Mouse (Mus musculus) hindbrain, embryonic 13.5 days (tissue): ENCODE measurements around the gene Syp. TPM values are rescaled to one million over a fixed set of nuclear protein-coding genes. Genes with fewer than 3 reads are reported as not detected.
A peak's percentile ranks its signal among the peaks of the same experiment; 100 is the strongest.

Experiments used
- ATAC-seq: fragments of 200-750 bp; cut with Nextera tagmentation; 2 replicates; pipeline ENCODE4 v1.8.0; 2017; ENCODE audit warnings: moderate TSS enrichment; ENCODE audit not compliant: low FRiP score
- H3K27ac ChIP-seq: fragments of 300-500 bp; sonication (generic); 2 replicates; pipeline ENCODE4 v1.5.1; 2015; ENCODE audit warnings: inconsistent platforms, mild to moderate bottlenecking, moderate library complexity
- H3K27me3 ChIP-seq: fragments of 300-500 bp; sonication (generic); 2 replicates; pipeline ENCODE4 v1.6.1; 2015; ENCODE audit warnings: mild to moderate bottlenecking, inconsistent platforms
- H3K36me3 ChIP-seq: fragments of 300-500 bp; sonication (generic); 2 replicates; pipeline ENCODE4 v1.6.1; 2015; ENCODE audit warnings: mild to moderate bottlenecking, inconsistent platforms
- H3K4me1 ChIP-seq: fragments of 300-500 bp; sonication (generic); replicated peaks from 2 replicates; pipeline ENCODE4 v1.6.1; 2015; ENCODE audit warnings: inconsistent platforms
- H3K4me2 ChIP-seq: fragments of 300-500 bp; sonication (generic); 2 replicates; pipeline ENCODE4 v1.6.1; 2015; ENCODE audit warnings: inconsistent platforms, mild to moderate bottlenecking, moderate library complexity
- H3K4me3 ChIP-seq: fragments of 300-500 bp; sonication (generic); 2 replicates; pipeline ENCODE4 v1.5.1; 2015; ENCODE audit warnings: mild to moderate bottlenecking, inconsistent platforms
- H3K9ac ChIP-seq: fragments of 300-500 bp; sonication (generic); 2 replicates; pipeline ENCODE4 v1.6.1; 2015; ENCODE audit warnings: mild to moderate bottlenecking, inconsistent platforms
- H3K9me3 ChIP-seq: fragments of 300-500 bp; sonication (generic); 2 replicates; pipeline ENCODE4 v1.6.1; 2016; ENCODE audit warnings: inconsistent platforms
- WGBS: fragments of 180-500 bp; shearing (Covaris S2); methylation state at CpG from one replicate; pipeline ENCODE4 v1.1.7; 2015; 5-methylcytosine and 5-hydroxymethylcytosine counted together
- polyA plus RNA-seq: library from polyadenylated mRNA; unstranded; fragments of >200 nt; fragmentation: Nextera tagmentation; extraction: Ambion mirVana; gene quantifications from 2 replicates; pipeline ENCODE4 v1.2.1, GENCODE M21; 2015

Syp gene
- 108 and 115 TPM in 2 replicates for polyA plus RNA-seq

DNA sequence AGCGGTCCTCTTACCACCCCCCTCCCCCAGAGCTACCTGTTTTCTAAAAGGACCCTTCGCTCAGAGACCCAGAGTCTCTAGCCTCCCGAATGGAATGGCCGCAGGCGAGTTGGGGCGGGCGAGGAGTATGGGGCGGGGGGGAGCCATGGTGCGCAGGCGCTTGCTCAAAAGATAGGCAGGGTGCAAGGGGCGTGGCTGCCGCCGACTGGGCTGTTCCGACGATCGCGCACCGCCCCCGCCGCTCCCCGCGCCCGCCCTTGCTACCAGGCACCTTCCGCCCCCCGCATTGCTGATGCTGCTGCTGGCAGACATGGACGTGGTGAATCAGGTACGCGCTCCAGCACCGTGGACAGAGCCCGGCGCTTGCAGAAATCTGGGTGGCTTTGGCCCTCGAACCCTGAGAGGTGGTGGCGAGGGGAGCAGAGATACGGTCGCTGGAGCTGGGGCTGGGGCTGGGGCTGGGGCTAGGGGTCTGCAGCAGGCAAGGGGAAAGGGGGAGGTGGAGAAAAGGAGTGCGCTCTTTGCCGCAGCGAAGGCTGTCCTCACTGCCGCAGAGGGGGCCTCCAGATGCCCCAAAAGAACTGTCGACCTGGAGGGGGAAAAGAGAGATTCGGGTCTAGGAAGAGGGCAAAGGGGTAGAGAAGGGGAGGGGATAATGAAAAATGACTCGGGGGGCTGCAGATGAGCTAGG lies at the start of gene Syp:
Gene Syp (plus strand): TSS at position 71 of the 691 bp plus-strand sequence.
- peak within 1 kb of the TSS; percentile 78 for H3K9ac ChIP-seq
- 14% methylated on average over 42 of the region's 42 CpGs for WGBS
- no peaks in the 10 kb centered on the region for H3K36me3 ChIP-seq
- no peaks in the 10 kb centered on the region for H3K9me3 ChIP-seq
- peak; percentile 76 for ATAC-seq
- H3K4me1 ChIP-seq: peaks cover 5% of the 10 kb centered on the region
- peak within 1 kb of the TSS; percentile 91 for H3K27ac ChIP-seq
- H3K4me3 ChIP-seq: peak within 1 kb of the TSS; percentile 51
- no peaks in the 10 kb centered on the region for H3K27me3 ChIP-seq
- H3K4me2 ChIP-seq: peak within 1 kb of the TSS; percentile 62

DNA sequence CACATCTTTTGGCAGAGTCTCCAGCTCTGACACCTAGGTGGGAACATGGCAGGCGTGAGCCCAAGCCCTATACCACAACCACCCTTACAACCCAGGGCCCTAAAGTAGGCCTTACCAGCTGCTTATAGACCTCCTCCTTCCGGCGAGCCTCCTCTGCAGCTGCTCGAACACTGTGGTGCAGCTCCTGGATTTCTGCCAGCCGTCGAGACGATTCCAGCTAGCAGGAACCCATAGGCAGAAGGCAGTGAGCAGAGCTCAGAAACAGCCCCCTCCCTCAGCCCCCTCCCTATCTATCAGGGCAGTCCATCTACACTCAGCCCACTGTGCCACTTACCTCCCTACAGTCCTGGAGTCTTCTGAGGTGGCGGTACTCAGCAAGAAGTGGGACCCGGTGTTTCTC lies 42.9 kb upstream of the Syp start:
- Histone ChIP-seq H3K4me2 (no peak overlapping the region), H3K4me1 (no peaks in the 10 kb centered on the region), H3K9me3 (no peaks in the 10 kb centered on the region), H3K27me3 (no peaks in the 10 kb centered on the region), H3K36me3 (peaks cover 68% of the 10 kb centered on the region), H3K27ac (no peak overlapping the region), H3K9ac (no peak overlapping the region), H3K4me3 (no peak overlapping the region)
- no peak for ATAC-seq
- 87% methylated on average over 9 of the region's 9 CpGs for WGBS

DNA sequence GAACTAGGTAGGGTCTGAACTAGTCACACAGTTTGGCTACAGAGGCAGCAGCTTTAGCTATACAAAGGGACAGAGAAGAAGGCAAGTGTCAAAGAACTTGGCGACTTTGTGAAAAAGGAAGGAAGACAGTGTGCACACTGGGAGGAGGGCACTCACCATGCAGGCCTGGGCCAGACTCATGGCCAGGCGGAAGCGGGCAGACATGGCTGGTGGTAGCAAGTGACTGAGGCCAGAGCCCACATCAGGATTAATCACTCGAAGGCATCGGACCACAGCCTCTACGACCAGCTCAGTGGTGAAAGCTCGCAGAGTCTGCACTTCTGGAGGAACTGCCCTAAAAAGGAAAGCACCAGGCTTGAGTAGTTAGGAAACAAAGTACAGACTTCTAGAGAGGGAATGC lies 34.3 kb upstream of the Syp start:
- Histone ChIP-seq H3K4me2 (peak overlapping the region; percentile 53), H3K36me3 (peaks cover 5% of the 10 kb centered on the region), H3K4me3 (no peak overlapping the region), H3K9me3 (no peaks in the 10 kb centered on the region), H3K27ac (no peak overlapping the region), H3K27me3 (peaks cover 4% of the 10 kb centered on the region; the same call in 1 of the 2 replicates), H3K4me1 (peaks cover 11% of the 10 kb centered on the region), H3K9ac (no peak overlapping the region)
- ATAC-seq: no peak
- WGBS: 94% methylated on average over 7 of the region's 7 CpGs

DNA sequence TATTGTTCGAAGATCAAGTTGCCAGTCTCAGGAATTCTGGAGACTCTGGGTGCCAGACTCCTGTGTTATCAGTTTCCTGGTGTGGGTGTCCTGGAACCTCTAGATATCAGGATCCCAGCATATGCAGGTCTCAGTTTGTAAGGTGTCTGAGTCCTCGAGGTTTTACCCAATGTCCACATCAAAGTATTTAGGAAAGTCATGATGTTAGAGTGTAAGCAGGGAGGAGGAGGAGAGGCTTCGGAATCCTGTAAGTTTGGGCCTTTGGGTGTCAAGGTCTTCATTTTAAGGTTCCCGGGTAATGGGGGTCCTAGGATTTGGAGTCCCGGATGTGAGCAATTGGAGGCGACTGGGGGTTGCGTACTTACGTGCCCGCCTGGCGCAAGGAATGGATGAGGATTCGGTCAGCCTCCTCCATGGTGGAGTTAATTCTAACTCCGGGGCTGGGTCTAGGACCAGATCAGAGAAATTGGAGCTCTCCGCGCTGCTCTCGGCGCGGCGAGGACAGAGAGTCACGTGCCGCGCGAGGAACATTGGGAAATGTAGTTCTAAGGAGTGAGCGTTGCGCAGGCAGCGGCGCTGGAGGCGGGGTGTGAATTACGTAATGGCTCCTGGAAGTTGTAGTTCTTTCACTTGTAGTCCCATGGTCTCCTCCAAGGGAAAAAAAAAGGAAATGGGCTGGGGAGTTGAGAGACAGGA lies 33.2 kb upstream of the Syp start, which contains the start of gene Ccdc22:
Gene Ccdc22 (minus strand): TSS at position 639 of the 696 bp plus-strand sequence.
- peak within 1 kb of the TSS; percentile 47 for H3K4me3 ChIP-seq
- 21% methylated on average over 28 of the region's 28 CpGs for WGBS
- H3K4me2 ChIP-seq: peak within 1 kb of the TSS; percentile 53
- peak within 1 kb of the TSS; percentile 64 for H3K9ac ChIP-seq
- no peaks in the 10 kb centered on the region for H3K36me3 ChIP-seq
- H3K9me3 ChIP-seq: no peaks in the 10 kb centered on the region
- peak within 1 kb of the TSS; percentile 52; the same call in 1 of the 2 replicates for H3K27ac ChIP-seq
- H3K27me3 ChIP-seq: peaks cover 4% of the 10 kb centered on the region; the same call in 1 of the 2 replicates
- H3K4me1 ChIP-seq: peaks cover 11% of the 10 kb centered on the region
- ATAC-seq: peak; percentile 91

DNA sequence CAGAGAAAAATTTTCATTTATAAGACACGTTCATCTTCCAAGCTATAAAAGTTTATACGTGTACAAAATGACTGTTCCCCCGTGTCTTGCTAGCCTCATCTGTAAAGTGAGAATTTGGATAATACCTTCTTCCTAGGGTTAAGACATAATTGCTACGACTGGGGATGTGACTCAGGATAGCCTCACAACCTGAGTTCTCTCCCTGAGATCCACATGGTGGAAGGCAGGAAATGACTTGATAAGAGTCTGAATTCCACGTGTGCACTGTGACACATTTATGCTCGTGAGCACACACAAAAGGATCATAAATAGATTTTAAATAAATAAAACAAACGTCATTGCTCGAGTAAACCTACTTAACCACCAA lies 32.7 kb upstream of the Syp start:
- Histone ChIP-seq H3K27me3 (peaks cover 4% of the 10 kb centered on the region; the same call in 1 of the 2 replicates), H3K9ac (no peak overlapping the region), H3K9me3 (no peaks in the 10 kb centered on the region), H3K4me2 (no peak overlapping the region), H3K4me3 (no peak overlapping the region), H3K36me3 (no peaks in the 10 kb centered on the region), H3K27ac (no peak overlapping the region), H3K4me1 (peaks cover 11% of the 10 kb centered on the region)
- peak; percentile 41 for ATAC-seq
- 45% methylated on average over 8 of the region's 8 CpGs for WGBS

DNA sequence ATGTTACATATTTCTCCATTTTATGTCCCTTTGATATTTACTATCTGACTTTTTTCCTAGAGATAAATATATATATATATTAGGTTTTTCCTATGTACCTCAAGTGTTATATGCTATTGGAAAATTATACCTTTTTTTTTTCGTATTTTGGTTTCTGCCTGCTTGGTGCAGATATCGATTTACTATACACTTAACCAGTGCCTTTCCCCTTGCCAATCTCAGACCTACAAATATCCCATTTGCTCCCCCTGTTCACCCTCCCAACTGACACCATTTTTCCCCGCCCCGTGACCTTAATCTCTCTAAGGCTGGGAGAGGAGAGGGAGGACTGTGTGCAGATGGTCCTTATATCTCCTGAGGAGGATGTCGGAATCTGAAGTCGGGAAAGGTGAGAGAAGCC lies 31.5 kb upstream of the Syp start, which contains the start of gene Cacna1f:
Gene Cacna1f (plus strand): TSS at position 301 of the 400 bp plus-strand sequence.
- H3K27ac ChIP-seq: no peak within 1 kb of the TSS
- 86% methylated on average over 6 of the region's 6 CpGs for WGBS
- H3K9ac ChIP-seq: no peak within 1 kb of the TSS
- H3K4me1 ChIP-seq: peaks cover 11% of the 10 kb centered on the region
- H3K4me3 ChIP-seq: no peak within 1 kb of the TSS
- H3K36me3 ChIP-seq: no peaks in the 10 kb centered on the region
- no peak for ATAC-seq
- no peak within 1 kb of the TSS for H3K4me2 ChIP-seq
- H3K9me3 ChIP-seq: no peaks in the 10 kb centered on the region
- peaks cover 4% of the 10 kb centered on the region; the same call in 1 of the 2 replicates for H3K27me3 ChIP-seq

DNA sequence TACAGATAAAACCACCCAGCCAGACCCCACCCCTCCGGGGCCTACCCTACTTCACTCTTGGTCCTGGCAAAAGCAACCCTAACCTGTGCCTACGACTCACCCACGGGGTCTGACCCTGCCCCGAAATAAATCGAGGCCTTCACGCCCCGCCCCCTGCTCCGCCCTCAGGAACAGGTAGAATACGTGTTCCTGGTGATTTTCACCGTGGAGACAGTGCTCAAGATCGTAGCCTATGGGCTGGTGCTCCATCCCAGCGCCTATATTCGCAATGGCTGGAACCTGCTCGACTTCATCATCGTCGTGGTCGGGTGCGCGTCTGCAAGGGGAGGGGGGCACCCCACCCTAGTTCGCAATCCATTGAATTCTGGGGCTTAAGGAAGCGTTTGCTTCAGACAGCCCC lies 28.2 kb upstream of the Syp start:
- Histone ChIP-seq H3K36me3 (no peaks in the 10 kb centered on the region), H3K4me2 (peak overlapping the region; percentile 65), H3K27ac (peak overlapping the region; percentile 44; the same call in 1 of the 2 replicates), H3K4me3 (peak overlapping the region; percentile 42), H3K4me1 (no peaks in the 10 kb centered on the region), H3K27me3 (peaks cover 4% of the 10 kb centered on the region; the same call in 1 of the 2 replicates), H3K9me3 (no peaks in the 10 kb centered on the region), H3K9ac (peak overlapping the region; percentile 65)
- 21% methylated on average over 21 of the region's 21 CpGs for WGBS
- ATAC-seq: peak; percentile 15; the same call in 1 of the 2 replicates

DNA sequence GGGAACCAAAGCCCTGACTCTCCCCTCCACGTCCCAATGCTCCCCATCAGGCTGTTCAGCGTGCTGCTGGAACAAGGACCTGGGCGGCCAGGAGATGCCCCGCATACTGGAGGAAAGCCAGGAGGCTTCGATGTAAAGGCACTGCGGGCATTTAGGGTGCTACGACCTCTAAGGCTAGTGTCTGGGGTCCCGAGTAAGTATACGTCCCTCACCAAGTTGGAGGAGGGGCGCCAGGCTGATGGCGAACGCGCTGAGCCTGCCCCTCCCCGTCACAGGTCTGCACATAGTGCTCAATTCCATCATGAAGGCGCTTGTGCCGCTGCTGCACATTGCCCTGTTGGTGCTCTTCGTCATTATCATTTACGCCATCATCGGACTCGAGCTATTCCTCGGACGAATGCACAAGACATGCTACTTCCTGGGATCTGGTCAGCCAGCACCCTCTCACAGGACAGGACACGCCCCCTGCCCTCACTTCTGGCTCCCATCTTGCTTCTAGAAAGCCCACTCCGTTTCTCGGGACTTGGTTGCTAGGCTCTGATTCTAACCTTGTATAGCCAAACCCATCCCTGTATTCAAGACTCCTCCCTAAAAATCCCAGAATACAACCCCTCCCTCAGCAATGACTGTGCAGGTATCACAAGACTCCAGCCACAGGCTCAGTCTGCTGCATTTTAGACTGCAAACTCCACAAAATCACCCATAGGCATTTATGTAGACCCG lies 27.6 kb upstream of the Syp start:
- Histone ChIP-seq H3K4me2 (peak overlapping the region; percentile 65), H3K27me3 (peaks cover 4% of the 10 kb centered on the region; the same call in 1 of the 2 replicates), H3K4me3 (peak overlapping the region; percentile 42), H3K27ac (peak overlapping the region; percentile 44; the same call in 1 of the 2 replicates), H3K9ac (peak overlapping the region; percentile 65), H3K36me3 (no peaks in the 10 kb centered on the region), H3K4me1 (no peaks in the 10 kb centered on the region), H3K9me3 (no peaks in the 10 kb centered on the region)
- ATAC-seq: peak; percentile 82
- 31% methylated on average over 26 of the region's 26 CpGs for WGBS

DNA sequence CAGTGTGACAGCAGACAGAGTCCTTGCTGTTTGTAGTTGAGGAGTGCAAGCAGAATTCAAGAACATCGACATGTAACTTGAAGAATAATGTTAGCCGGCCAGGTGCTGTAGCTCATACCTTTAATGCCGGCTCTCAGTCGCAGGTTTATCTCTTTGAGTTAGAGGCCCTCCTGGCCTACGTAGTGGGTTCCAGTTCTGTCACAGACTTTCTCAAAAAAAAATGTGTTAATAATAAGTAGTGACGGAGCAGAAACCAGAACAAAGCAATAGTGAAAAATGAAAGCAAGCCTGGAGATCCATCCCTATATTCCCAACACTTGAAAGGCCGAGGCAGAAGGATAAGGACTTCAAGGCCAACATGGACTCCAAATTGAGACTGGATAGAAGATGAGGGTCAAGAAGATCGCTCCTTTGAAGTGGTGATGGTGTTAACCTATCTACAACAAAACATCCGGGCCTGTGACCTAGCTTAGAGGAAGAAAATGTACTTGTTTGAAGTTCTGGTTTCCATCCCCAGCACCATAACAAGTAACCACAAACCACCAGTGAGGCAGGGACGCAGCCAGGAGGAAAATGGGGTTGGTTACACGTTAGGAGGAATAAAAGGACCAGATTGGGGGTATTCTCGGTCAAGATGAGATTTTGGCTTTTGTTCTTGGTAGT lies 20.3 kb upstream of the Syp start:
- Histone ChIP-seq H3K9ac (no peak overlapping the region), H3K4me3 (no peak overlapping the region), H3K4me2 (no peak overlapping the region), H3K27me3 (no peaks in the 10 kb centered on the region), H3K36me3 (no peaks in the 10 kb centered on the region), H3K4me1 (no peaks in the 10 kb centered on the region), H3K9me3 (no peaks in the 10 kb centered on the region), H3K27ac (no peak overlapping the region)
- 86% methylated on average over 12 of the region's 12 CpGs for WGBS
- ATAC-seq: no peak

DNA sequence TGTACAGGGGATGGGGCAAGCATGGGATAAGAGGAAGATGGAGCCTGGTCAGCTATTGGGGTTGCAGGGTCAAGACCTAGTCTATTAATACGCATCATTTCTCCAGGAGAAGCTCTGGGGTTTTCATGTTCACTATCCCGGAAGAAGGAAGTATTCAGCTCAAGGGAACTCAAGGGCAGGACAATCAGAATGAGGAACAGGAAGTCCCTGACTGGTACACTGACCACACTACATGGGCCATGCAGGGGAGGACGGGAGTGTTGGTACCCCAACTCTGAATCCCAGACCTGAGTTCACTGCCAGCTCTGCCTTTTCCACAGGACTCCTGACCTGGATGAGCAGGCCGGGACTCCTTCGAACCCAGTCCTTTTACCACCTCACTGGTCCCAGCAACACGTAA lies 5.7 kb upstream of the Syp start:
- no peaks in the 10 kb centered on the region for H3K4me1 ChIP-seq
- no peaks in the 10 kb centered on the region for H3K9me3 ChIP-seq
- WGBS: 87% methylated on average over 6 of the region's 6 CpGs
- no peak overlapping the region for H3K4me2 ChIP-seq
- no peak overlapping the region for H3K27ac ChIP-seq
- no peak for ATAC-seq
- H3K4me3 ChIP-seq: no peak overlapping the region
- no peaks in the 10 kb centered on the region for H3K27me3 ChIP-seq
- H3K9ac ChIP-seq: no peak overlapping the region
- no peaks in the 10 kb centered on the region for H3K36me3 ChIP-seq

DNA sequence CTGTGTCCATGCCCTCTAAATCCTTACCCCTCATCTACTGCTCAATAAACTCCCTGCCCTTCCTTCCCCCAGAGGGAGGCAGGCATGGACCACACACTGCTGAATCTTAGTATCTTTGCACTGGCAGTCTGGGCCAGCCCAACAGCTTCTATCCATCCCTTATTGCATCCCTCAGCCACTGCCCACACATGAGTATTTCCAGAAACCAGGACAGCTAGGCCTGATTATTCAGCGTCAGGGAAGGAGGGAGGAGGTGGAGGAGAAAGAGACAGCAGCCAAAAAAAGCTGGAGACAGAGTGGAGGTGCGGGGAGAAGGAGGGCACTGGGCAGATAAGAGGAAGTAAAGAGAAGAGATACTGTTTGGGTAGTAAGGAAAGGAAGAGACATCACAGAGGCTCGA lies 3.2 kb upstream of the Syp start:
- 72% methylated on average over 3 of the region's 3 CpGs for WGBS
- no peak overlapping the region for H3K9ac ChIP-seq
- no peaks in the 10 kb centered on the region for H3K4me1 ChIP-seq
- no peak overlapping the region for H3K27ac ChIP-seq
- H3K9me3 ChIP-seq: no peaks in the 10 kb centered on the region
- H3K4me2 ChIP-seq: no peak overlapping the region
- H3K4me3 ChIP-seq: no peak overlapping the region
- no peak for ATAC-seq
- H3K27me3 ChIP-seq: no peaks in the 10 kb centered on the region
- no peaks in the 10 kb centered on the region for H3K36me3 ChIP-seq
